Mouse (Mus musculus) layer of hippocampus, adult 2 months (tissue): ENCODE data around the gene Epb41. TPM values are rescaled to one million over a fixed set of nuclear protein-coding genes. Genes with fewer than 3 reads are reported as not detected.
A peak's percentile ranks its signal among the peaks of the same experiment; 100 is the strongest.

Experiments
- DNase-seq, 2 experiments: peaks; one replicate each; pipeline ENCODE4 v3.0.0; 2022; ENCODE audit warnings: low spot score in 2 of 2
- H3K27ac ChIP-seq: fragments of 200-600 bp; 2 replicates; pipeline ENCODE4 v1.8.1; 2022
- H3K4me3 ChIP-seq: fragments of 200-600 bp; 2 replicates; pipeline ENCODE4 v1.8.1; 2022; ENCODE audit warnings: mild to moderate bottlenecking
- CTCF ChIP-seq: fragments of 200-600 bp; conservative IDR thresholded peaks from 2 replicates; pipeline ENCODE4 v1.8.1; 2022; ENCODE audit warnings: antibody characterized with exemption, mild to moderate bottlenecking, moderate library complexity
- total RNA-seq, 2 experiments: library from RNA; stranded (reverse); gene quantifications; 2 replicates each; pipeline ENCODE4 v1.2.3; 2021

Epb41 gene
- total RNA-seq, 2 experiments from 2014 or later: 21.5 to 23.2 TPM

- no peak overlapping the region for H3K27ac ChIP-seq
- peak; percentile 51 to 69 for DNase-seq
- no peak overlapping the region for H3K4me3 ChIP-seq
- peak; percentile 93 for TF ChIP-seq CTCF
Observed at GRCm38 (mm10) chr4:132088921-132089320, 13.8 kb upstream of the Epb41 start.

DNA sequence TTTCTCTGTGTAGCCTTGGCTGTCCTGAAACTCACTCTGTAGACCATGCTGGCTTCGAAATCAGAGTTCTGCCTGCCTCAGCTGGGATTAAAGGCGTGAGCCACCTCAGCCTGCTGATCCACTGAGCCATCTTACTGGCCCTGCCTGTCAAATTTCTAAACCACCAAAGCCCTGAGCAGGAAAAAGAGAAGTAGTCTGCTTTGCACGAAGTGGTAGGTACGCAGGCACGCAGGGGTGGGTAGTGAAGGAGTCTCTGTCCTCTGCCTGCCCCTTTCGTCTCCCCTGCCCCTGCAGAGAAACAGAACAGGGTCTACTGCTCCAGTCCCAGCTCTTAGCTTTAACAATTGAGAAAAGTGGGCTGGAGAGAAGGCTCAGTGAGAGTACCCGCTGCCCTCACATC is 10.0 kb upstream of the Epb41 start:
- no peak for TF ChIP-seq CTCF
- no peak for DNase-seq
- Histone ChIP-seq H3K27ac (no peak overlapping the region), H3K4me3 (no peak overlapping the region)

- no peak overlapping the region for H3K4me3 ChIP-seq
- no peak overlapping the region for H3K27ac ChIP-seq
- TF ChIP-seq CTCF: no peak
- DNase-seq: no peak
Observed at GRCm38 (mm10) chr4:132080492-132080983, 5.4 kb upstream of the Epb41 start.

- peak; percentile 95 for TF ChIP-seq CTCF
- Histone ChIP-seq H3K27ac (no peak overlapping the region), H3K4me3 (no peak overlapping the region; the same call in 1 of the 2 replicates)
- DNase-seq: peak; percentile 41 to 68
Observed at GRCm38 (mm10) chr4:132079555-132080275, 4.6 kb upstream of the Epb41 start.

- DNase-seq: no peak
- Histone ChIP-seq H3K4me3 (no peak overlapping the region), H3K27ac (no peak overlapping the region)
- no peak for TF ChIP-seq CTCF
Observed at GRCm38 (mm10) chr4:132078296-132078714, 3.2 kb upstream of the Epb41 start.

GRCm38 (mm10) chr4:132077445-132077844 is 2.3 kb upstream of the Epb41 start:
- no peak for TF ChIP-seq CTCF
- DNase-seq: no peak
- no peak overlapping the region for H3K4me3 ChIP-seq
- H3K27ac ChIP-seq: no peak overlapping the region

DNA sequence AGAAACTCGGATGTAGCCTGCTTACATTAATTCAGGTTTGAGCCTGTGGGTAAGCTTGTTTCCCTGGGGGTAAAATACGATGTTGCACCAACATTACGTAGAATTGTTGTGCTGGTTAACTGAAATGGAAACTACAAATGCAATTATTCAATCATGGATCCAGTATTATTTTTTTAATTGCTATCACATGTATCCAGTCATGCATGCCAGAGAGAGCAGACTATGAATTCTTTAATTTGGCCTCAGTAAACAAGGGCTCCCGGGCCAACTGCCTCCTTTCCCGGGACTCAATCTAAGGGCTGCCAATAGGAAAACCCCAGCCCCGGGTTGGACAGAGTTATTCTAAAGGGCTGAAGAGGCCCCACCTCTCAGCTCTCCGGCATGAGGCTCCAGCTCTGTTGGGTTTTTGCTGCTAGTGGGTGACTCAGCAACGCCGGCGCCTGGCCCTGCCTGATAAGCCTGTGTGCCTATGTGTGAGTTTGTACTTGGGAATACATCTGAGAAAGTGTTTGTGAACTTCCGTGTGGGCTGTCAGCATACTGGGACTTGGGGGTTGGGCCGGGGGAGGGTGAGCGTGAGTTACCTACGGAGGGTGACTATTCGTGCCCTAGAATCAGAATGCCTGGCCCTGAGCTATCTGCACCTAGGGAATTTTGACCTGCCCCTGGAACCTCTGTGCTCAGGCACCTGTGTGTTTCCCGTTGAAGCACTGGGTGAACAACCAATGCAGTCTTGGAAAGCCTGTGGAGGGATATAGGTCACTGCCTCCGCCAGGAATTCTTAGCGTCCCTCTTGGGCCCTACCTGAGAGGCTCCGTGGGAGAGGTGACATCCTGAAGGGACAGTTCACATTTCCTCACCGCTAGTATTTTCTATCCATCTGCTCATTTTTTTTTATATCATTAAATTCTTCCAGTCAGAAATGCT is 1.6 kb upstream of the Epb41 start:
- no peak overlapping the region for H3K27ac ChIP-seq
- no peak for DNase-seq
- no peak overlapping the region for H3K4me3 ChIP-seq
- TF ChIP-seq CTCF: no peak

DNA sequence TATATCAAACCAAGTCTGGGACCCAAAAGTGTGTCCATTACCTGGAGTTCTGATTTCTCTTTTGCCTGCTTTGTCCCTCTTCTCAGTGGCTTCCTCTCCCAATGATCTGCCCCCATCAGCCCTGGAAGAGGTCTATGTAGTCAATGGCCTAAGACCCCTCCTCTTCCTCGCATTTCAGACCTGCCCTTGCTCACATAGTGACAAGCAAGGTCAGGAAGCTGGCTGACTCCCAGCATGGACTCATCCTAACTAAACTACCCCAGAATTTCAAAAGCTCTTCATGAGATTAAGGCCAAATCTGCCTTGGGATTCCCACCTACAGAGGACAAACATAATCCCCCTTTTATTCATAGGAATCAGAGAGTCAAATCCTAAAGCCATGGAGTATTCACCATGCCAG is 675 bp upstream of the Epb41 start:
- no peak for TF ChIP-seq CTCF
- DNase-seq: no peak
- Histone ChIP-seq H3K27ac (no peak overlapping the region), H3K4me3 (no peak overlapping the region)

DNA sequence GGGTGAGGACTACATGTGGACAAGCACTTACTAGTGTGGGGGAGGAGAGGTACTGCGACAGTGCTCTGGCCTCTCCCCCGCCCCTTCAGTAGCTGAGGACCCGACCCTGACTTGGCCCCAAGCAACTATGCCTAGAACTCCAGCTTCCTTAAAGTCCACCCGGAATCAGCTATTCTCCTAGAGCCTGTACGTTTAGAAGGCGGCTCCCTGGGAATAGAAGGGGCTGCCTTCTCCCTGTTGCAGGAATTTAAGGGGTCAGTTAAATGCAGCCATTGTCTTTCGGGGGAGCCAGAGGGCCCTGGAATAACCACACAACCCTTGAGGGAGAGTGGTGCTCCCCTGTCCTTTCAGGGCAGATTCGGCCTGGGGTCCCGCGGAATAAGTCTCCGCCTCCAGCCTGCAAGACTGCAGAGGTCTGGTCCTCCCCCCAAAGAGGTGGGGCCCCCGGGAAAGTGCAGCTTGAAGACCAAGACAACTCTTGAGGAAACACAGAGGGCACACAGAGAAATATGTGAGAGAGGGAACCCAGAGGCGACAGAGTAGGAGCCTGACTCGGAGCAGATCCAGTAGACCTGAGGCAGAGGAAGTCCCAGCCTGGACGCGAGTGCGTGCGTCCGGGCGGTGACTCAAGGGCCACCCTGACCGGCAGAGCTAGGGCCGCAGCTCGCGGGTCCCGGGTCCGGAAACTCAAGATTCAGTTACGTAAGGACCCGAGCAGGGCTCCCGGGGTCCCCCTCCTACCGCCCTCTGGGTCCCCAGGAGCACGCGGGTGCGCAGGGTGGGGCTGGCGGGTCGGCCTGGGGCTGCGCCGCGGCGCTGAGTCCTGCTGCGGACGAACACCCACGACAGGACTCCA is 816 bp downstream of the Epb41 start, which contains the start of gene Gm10300:
Gm10300 (plus strand) TSS at position 621 of the 856 bp plus-strand sequence.
- Histone ChIP-seq H3K4me3 (peak within 1 kb of the TSS; percentile 94), H3K27ac (peak within 1 kb of the TSS; percentile 61)
- DNase-seq: no peak
- TF ChIP-seq CTCF: no peak

DNA sequence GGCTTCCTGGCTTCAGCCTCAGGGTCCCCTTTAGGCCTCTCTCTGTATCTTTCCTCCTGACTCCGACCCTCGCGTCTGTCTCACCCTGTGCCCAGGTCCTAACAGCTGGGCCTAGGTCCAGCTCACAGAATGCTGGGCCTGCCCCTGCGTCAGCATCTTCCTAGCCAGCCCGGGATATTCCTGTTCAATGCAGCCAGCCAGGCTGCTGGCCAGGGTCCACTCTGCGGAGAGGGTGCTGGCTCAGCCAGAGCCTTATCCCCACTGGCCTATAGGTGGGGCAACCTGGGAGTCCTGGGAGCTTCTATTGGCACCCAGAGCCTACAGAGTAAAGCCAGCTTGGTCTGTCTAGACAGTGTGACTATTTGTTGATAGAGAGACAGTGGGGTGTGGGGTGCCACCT is 2.2 kb downstream of the Epb41 start:
- no peak overlapping the region for H3K27ac ChIP-seq
- no peak for DNase-seq

GRCm38 (mm10) chr4:132072156-132072555 is 3.0 kb downstream of the Epb41 start:
- Histone ChIP-seq H3K27ac (no peak overlapping the region), H3K4me3 (no peak overlapping the region)
- TF ChIP-seq CTCF: no peak
- no peak for DNase-seq

More for the DNA sequence above, 2.2 kb downstream of the Epb41 start:
- TF ChIP-seq CTCF: no peak
- no peak overlapping the region for H3K4me3 ChIP-seq

GRCm38 (mm10) chr4:132071674-132072073 is 3.4 kb downstream of the Epb41 start:
- Histone ChIP-seq H3K4me3 (no peak overlapping the region), H3K27ac (no peak overlapping the region)
- no peak for TF ChIP-seq CTCF
- DNase-seq: no peak
